ENCODE assay signal across 14 mouse cellular contexts in genomic region chr16:11475137-11475943, GRCm38 (mm10).
DNase-seq lines count a peak whose midpoint lies in the region; ATAC-seq and TF ChIP-seq lines count a peak whose summit lies in the region.
"Had no signal": no experiment of that assay in that cellular context is flagged by ENCODE, and none has a peak within 500 bp of the region (broad histone marks: within the 10 kb centered on the region; RNA-seq: fewer than 3 reads in every experiment).

No protein-coding gene starts in this region.

- H3K4me2 ChIP-seq in intestine, postnatal 0 days (replicated peaks; ENCODE audit: low read depth), result no peak overlapping the region
- no peak overlapping the region for H3K4me2 ChIP-seq in intestine, embryonic 16.5 days (ENCODE audit: low read depth, low read length)
- no peak overlapping the region for H3K4me2 ChIP-seq in midbrain, embryonic 14.5 days (ENCODE audit: low read length)
- H3K4me2 ChIP-seq: embryonic facial prominence, embryonic 13.5 days; midbrain, embryonic 15.5 days had no signal

- H3K36me3 ChIP-seq in intestine, postnatal 0 days (ENCODE audit: control insufficient read depth, insufficient read depth), result no peaks in the 10 kb centered on the region
- no peaks in the 10 kb centered on the region for H3K36me3 ChIP-seq in intestine, embryonic 16.5 days (ENCODE audit: control insufficient read depth, insufficient read depth, low read length)
- H3K36me3 ChIP-seq in midbrain, embryonic 14.5 days (ENCODE audit: control insufficient read depth, insufficient read depth, low read length), result peaks cover 4% of the 10 kb centered on the region
- H3K36me3 ChIP-seq: embryonic facial prominence, embryonic 13.5 days; midbrain, embryonic 15.5 days had no signal

- no peak for TF ChIP-seq POLR2A in bone marrow macrophage, adult 2 months (IDR thresholded peaks at IDR 0.05; ENCODE audit: borderline replicate concordance, low read depth, low read length)

- 65% methylated on average over 10 of the region's 10 CpGs for WGBS in intestine, postnatal 0 days
- WGBS in intestine, embryonic 16.5 days, result 72% methylated on average over 10 of the region's 10 CpGs
- 87% methylated on average over 10 of the region's 10 CpGs for WGBS in midbrain, embryonic 14.5 days

- no peaks in the 10 kb centered on the region for H3K27me3 ChIP-seq in intestine, postnatal 0 days (replicated peaks; ENCODE audit: control insufficient read depth, insufficient read depth, low read length)
- H3K27me3 ChIP-seq in intestine, embryonic 16.5 days (replicated peaks; ENCODE audit: control insufficient read depth, insufficient read depth, low read length), result no peaks in the 10 kb centered on the region
- no peaks in the 10 kb centered on the region for H3K27me3 ChIP-seq in midbrain, embryonic 14.5 days (ENCODE audit: control insufficient read depth, insufficient read depth, low read length)
- H3K27me3 ChIP-seq: embryonic facial prominence, embryonic 13.5 days; midbrain, embryonic 15.5 days had no signal

- no peak overlapping the region for H3K4me3 ChIP-seq in intestine, postnatal 0 days (ENCODE audit: low read depth, low read length)
- no peak overlapping the region for H3K4me3 ChIP-seq in intestine, embryonic 16.5 days (ENCODE audit: low read length)
- no peak overlapping the region for H3K4me3 ChIP-seq in bone marrow macrophage, adult 2 months (ENCODE audit: insufficient read depth, low read length)
- H3K4me3 ChIP-seq in midbrain, embryonic 14.5 days (replicated peaks; ENCODE audit: low read depth, low read length), result no peak overlapping the region
- H3K4me3 ChIP-seq: embryonic facial prominence, embryonic 13.5 days; midbrain, embryonic 15.5 days had no signal

- no peaks in the 10 kb centered on the region for H3K9me3 ChIP-seq in intestine, postnatal 0 days (ENCODE audit: control insufficient read depth)
- no peaks in the 10 kb centered on the region for H3K9me3 ChIP-seq in intestine, embryonic 16.5 days (ENCODE audit: control insufficient read depth, low read length)
- H3K9me3 ChIP-seq in midbrain, embryonic 14.5 days (ENCODE audit: control insufficient read depth, low read length), result no peaks in the 10 kb centered on the region
- H3K9me3 ChIP-seq: embryonic facial prominence, embryonic 13.5 days; midbrain, embryonic 15.5 days had no signal

- no peaks in the 10 kb centered on the region; the same call in 1 of the 2 replicates for H3K4me1 ChIP-seq in intestine, postnatal 0 days (replicated peaks; ENCODE audit: control insufficient read depth, insufficient read depth, low read length)
- peaks cover 10% of the 10 kb centered on the region for H3K4me1 ChIP-seq in intestine, embryonic 16.5 days (ENCODE audit: control insufficient read depth, insufficient read depth, low read length)
- peaks cover 46% of the 10 kb centered on the region for H3K4me1 ChIP-seq in bone marrow macrophage, adult 2 months (ENCODE audit: control insufficient read depth, insufficient read depth, low read length)
- H3K4me1 ChIP-seq in midbrain, embryonic 14.5 days (ENCODE audit: control insufficient read depth, insufficient read depth, low read length), result no peaks in the 10 kb centered on the region
- H3K4me1 ChIP-seq: midbrain, embryonic 15.5 days had no signal

- H3K9ac ChIP-seq in intestine, postnatal 0 days (ENCODE audit: low read depth, low read length), result no peak overlapping the region
- no peak overlapping the region for H3K9ac ChIP-seq in intestine, embryonic 16.5 days (ENCODE audit: low read depth, low read length)
- H3K9ac ChIP-seq in midbrain, embryonic 14.5 days (replicated peaks; ENCODE audit: low read length), result no peak overlapping the region
- H3K9ac ChIP-seq: embryonic facial prominence, embryonic 13.5 days; midbrain, embryonic 15.5 days had no signal

- ATAC-seq in intestine, postnatal 0 days, result peak; percentile 56; the same call in 1 of the 2 replicates
- ATAC-seq in intestine, embryonic 16.5 days, result no peak
- no peak for ATAC-seq in midbrain, embryonic 14.5 days (ENCODE audit: low FRiP score, low TSS enrichment)
- ATAC-seq: inflammation-experienced regulatory T-cells, adult 6 months; midbrain, embryonic 15.5 days had no signal

- no peak for TF ChIP-seq CTCF in intestine, postnatal 0 days (IDR thresholded peaks at IDR 0.05; ENCODE audit: low read depth)
- no peak for TF ChIP-seq CTCF in bone marrow macrophage, adult 2 months (IDR thresholded peaks at IDR 0.05; ENCODE audit: low read depth, low read length)

- peak; percentile 73 for DNase-seq in 3T3-L1 (ENCODE audit: low read depth, low spot score)
- DNase-seq in kidney, postnatal 36 days, result peak; percentile 57 to 72
- no peak for DNase-seq in urinary bladder, postnatal 14 days (ENCODE audit: low spot score)
- no peak for DNase-seq in midbrain, embryonic 14.5 days
- no peak for DNase-seq in retina, postnatal 1 day
- DNase-seq: adrenal gland, postnatal 10 days; cerebellum, postnatal 25 days; thymus, postnatal 36 days had no signal

- H3K27ac ChIP-seq in intestine, postnatal 0 days (ENCODE audit: low read depth, low read length), result no peak overlapping the region
- no peak overlapping the region for H3K27ac ChIP-seq in intestine, embryonic 16.5 days (ENCODE audit: low read length)
- H3K27ac ChIP-seq in bone marrow macrophage, adult 2 months (ENCODE audit: insufficient read depth, low read depth, low read length), result peak overlapping the region; percentile 19; the same call in 1 of the 2 replicates
- H3K27ac ChIP-seq in midbrain, embryonic 14.5 days (replicated peaks; ENCODE audit: low read depth, low read length), result no peak overlapping the region
- H3K27ac ChIP-seq: embryonic facial prominence, embryonic 13.5 days; midbrain, embryonic 15.5 days had no signal

Comparison
In these comparisons a context has a peak if more than half of its experiments do, and no peak if none do; other contexts are left out.
1. DNase-seq: peak in 3T3-L1 (single experiment) and kidney, postnatal 36 days (2 of 2); none in urinary bladder, postnatal 14 days (single experiment), midbrain, embryonic 14.5 days (single experiment) and retina, postnatal 1 day (single experiment).